Mouse (Mus musculus) urinary bladder, postnatal 10 days (tissue): Measurements from ENCODE around the gene Bco1.

Experiments
- DNase-seq: peaks from one replicate; pipeline ENCODE4 v3.0.0; 2022; ENCODE audit warnings: low spot score

Gene Bco1

GRCm38 (mm10) chr8:117089802-117090201, 5.9 kb upstream of the Bco1 start:
- DNase-seq, result no peak

- no peak for DNase-seq
Observed at GRCm38 (mm10) chr8:117094053-117094452, 1.6 kb upstream of the Bco1 start.

GRCm38 (mm10) chr8:117097051-117097563, 1.5 kb downstream of the Bco1 start:
- no peak for DNase-seq

GRCm38 (mm10) chr8:117097564-117098191, 2.0 kb downstream of the Bco1 start:
- no peak for DNase-seq

- no peak for DNase-seq
Observed at GRCm38 (mm10) chr8:117107533-117107932, 11.9 kb downstream of the Bco1 start.

- no peak for DNase-seq
Observed at GRCm38 (mm10) chr8:117109018-117109711, 13.5 kb downstream of the Bco1 start.

GRCm38 (mm10) chr8:117109801-117110390, 14.2 kb downstream of the Bco1 start:
- no peak for DNase-seq

GRCm38 (mm10) chr8:117111641-117112040, 16.0 kb downstream of the Bco1 start:
- no peak for DNase-seq

GRCm38 (mm10) chr8:117112261-117112660, 16.6 kb downstream of the Bco1 start:
- DNase-seq, result no peak

- no peak for DNase-seq
Observed at GRCm38 (mm10) chr8:117115094-117115493, 19.4 kb downstream of the Bco1 start.

GRCm38 (mm10) chr8:117115676-117116446, 20.2 kb downstream of the Bco1 start:
- no peak for DNase-seq

GRCm38 (mm10) chr8:117116534-117116933, 20.9 kb downstream of the Bco1 start:
- DNase-seq, result no peak

GRCm38 (mm10) chr8:117118409-117118808, 22.8 kb downstream of the Bco1 start:
- DNase-seq, result no peak

GRCm38 (mm10) chr8:117121277-117121676, 25.6 kb downstream of the Bco1 start:
- DNase-seq, result no peak

- no peak for DNase-seq
Observed at GRCm38 (mm10) chr8:117123850-117124633, 28.4 kb downstream of the Bco1 start.

- DNase-seq, result no peak
Observed at GRCm38 (mm10) chr8:117125854-117126253, 30.2 kb downstream of the Bco1 start.

- DNase-seq, result no peak
Observed at GRCm38 (mm10) chr8:117126411-117126810, 30.8 kb downstream of the Bco1 start.

- DNase-seq, result no peak
Observed at GRCm38 (mm10) chr8:117127063-117127462, 31.4 kb downstream of the Bco1 start.

- DNase-seq, result no peak
Observed at GRCm38 (mm10) chr8:117133702-117134101, 38.0 kb downstream of the Bco1 start.

- no peak for DNase-seq
Observed at GRCm38 (mm10) chr8:117136351-117136750, 40.7 kb downstream of the Bco1 start.

- DNase-seq, result no peak
Observed at GRCm38 (mm10) chr8:117136763-117137162, 41.1 kb downstream of the Bco1 start.

GRCm38 (mm10) chr8:117137357-117137756, 41.7 kb downstream of the Bco1 start:
- DNase-seq, result no peak
